Mouse (Mus musculus): ENCODE measurements at regions not wholly inside any gene's neighbourhood (a gene's known extent, or its start where the extent isn't known, plus 50 kb on each side); places are given as distances from the start of the nearest gene placed in this dataset.
A peak's percentile ranks its signal among the peaks of the same experiment; 100 is the strongest.

DNA sequence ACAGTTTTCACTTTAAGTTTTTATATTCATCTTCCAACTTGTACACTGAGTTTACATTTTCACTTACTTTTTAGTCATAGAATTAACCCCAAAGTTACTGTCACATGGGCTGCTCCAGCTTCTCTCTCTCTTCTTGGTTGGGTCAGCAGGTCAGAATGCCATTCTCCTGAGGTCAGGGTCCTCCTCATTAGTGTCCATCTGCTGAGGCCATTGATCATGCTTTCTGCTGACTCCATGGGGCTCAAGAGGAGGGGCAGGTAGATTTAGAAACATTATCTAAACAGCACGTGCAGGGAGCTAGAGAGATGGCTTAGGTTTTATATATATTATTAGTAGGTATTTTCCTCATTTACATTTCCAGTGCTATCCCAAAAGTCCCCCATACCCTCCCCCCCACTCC is 503.7 kb upstream of the Tbc1d2b start:
- H3K4me1 ChIP-seq (ENCODE audit: control insufficient read depth, insufficient read depth, low read length): no peaks in the 10 kb centered on the region
- whole genome bisulfite sequencing: 47% methylated on average over 1 of the region's 1 CpGs
- H3K27me3 ChIP-seq (ENCODE audit: control insufficient read depth, insufficient read depth, low read length): no peaks in the 10 kb centered on the region
- TF ChIP-seq CTCF (IDR thresholded peaks at IDR 0.05; ENCODE audit: low read depth, low read length) (no peak), POLR2A (IDR thresholded peaks at IDR 0.05; ENCODE audit: extremely low read depth, insufficient read depth, low read length) (no peak)
- DNase-seq (ENCODE audit: extremely low read depth, low read depth, low spot score): no peak
- no peaks in the 10 kb centered on the region for H3K79me2 ChIP-seq (ENCODE audit: control insufficient read depth, insufficient read depth, low read length)
- H3K4me3 ChIP-seq (ENCODE audit: insufficient read depth, low read depth, low read length): no peak overlapping the region
- H3K36me3 ChIP-seq (ENCODE audit: control insufficient read depth, insufficient read depth, low read length): no peaks in the 10 kb centered on the region
- H3K9ac ChIP-seq (ENCODE audit: low read depth, low read length): no peak overlapping the region
- H3K27ac ChIP-seq (replicated peaks; ENCODE audit: insufficient read depth, low read depth, low read length): no peak overlapping the region

DNA sequence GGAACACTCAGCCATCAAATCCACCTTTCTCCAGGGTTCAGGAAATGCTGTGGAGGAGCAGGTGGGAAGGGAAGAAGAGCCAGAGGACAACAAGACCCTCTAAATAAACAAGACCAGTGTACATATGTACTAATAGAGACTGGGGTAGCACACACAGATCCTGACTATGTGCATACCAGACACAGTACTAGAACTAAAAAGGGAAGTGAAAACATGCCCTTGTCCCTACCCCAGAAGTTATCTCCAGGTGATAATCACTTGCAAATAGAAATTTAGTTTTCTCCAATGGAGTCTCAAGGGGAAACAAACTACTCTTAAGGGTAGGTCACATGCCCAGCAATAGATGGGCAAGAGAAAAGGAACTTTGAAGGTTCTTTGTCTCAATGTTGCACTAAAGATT is 518.9 kb upstream of the Tbc1d2b start:
- no peak overlapping the region for H3K9ac ChIP-seq (ENCODE audit: low read depth, low read length)
- H3K4me1 ChIP-seq (ENCODE audit: control insufficient read depth, insufficient read depth, low read length): no peaks in the 10 kb centered on the region
- TF ChIP-seq CTCF (IDR thresholded peaks at IDR 0.05; ENCODE audit: low read depth, low read length) (no peak), POLR2A (IDR thresholded peaks at IDR 0.05; ENCODE audit: extremely low read depth, insufficient read depth, low read length) (no peak)
- no peak for DNase-seq (ENCODE audit: extremely low read depth, low read depth, low spot score)
- H3K27ac ChIP-seq (replicated peaks; ENCODE audit: insufficient read depth, low read depth, low read length): no peak overlapping the region
- H3K79me2 ChIP-seq (ENCODE audit: control insufficient read depth, insufficient read depth, low read length): no peaks in the 10 kb centered on the region
- no peak overlapping the region for H3K4me3 ChIP-seq (ENCODE audit: insufficient read depth, low read depth, low read length)
- no peaks in the 10 kb centered on the region for H3K27me3 ChIP-seq (ENCODE audit: control insufficient read depth, insufficient read depth, low read length)
- H3K36me3 ChIP-seq (ENCODE audit: control insufficient read depth, insufficient read depth, low read length): no peaks in the 10 kb centered on the region

- 64% methylated on average over 2 of the region's 2 CpGs for WGBS
Observed at GRCm38 (mm10) chr9:90791871-90792270, 521.3 kb upstream of the Tbc1d2b start.

DNA sequence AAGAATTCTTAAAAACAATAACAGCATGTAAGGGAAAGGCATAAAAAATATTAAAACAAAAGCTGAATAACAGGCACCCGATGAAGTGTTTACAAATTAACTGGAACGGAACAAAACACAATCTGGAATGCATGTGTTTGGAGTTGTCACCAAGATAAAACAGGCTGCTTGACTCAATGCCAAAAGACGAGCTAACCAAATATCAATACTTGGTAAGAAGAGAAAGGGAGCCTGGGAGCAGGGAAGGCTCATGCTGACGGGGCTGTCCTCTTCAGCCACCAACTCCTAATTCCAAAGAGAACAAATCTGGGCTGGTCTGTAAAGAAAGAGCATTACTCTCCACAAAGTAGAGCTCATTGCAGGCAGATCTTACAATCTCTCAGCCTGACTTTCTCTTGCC is 545.4 kb upstream of the Zic4 start:
- no peak for TF ChIP-seq POLR2A (IDR thresholded peaks at IDR 0.05; ENCODE audit: extremely low read depth, insufficient read depth, low read length)
- TF ChIP-seq CTCF (IDR thresholded peaks at IDR 0.05; ENCODE audit: low read depth, low read length): no peak

More at GRCm38 (mm10) chr9:90791871-90792270, 521.3 kb upstream of the Tbc1d2b start:
- no peaks in the 10 kb centered on the region for H3K79me2 ChIP-seq (ENCODE audit: control insufficient read depth, insufficient read depth, low read length)
- no peaks in the 10 kb centered on the region for H3K27me3 ChIP-seq (ENCODE audit: control insufficient read depth, insufficient read depth, low read length)
- TF ChIP-seq CTCF (IDR thresholded peaks at IDR 0.05; ENCODE audit: low read depth, low read length) (no peak), POLR2A (IDR thresholded peaks at IDR 0.05; ENCODE audit: extremely low read depth, insufficient read depth, low read length) (no peak)
- H3K4me3 ChIP-seq (ENCODE audit: insufficient read depth, low read depth, low read length): no peak overlapping the region
- no peak overlapping the region for H3K27ac ChIP-seq (replicated peaks; ENCODE audit: insufficient read depth, low read depth, low read length)
- DNase-seq (ENCODE audit: extremely low read depth, low read depth, low spot score): no peak
- H3K4me1 ChIP-seq (ENCODE audit: control insufficient read depth, insufficient read depth, low read length): no peaks in the 10 kb centered on the region
- H3K9ac ChIP-seq (ENCODE audit: low read depth, low read length): no peak overlapping the region
- no peaks in the 10 kb centered on the region for H3K36me3 ChIP-seq (ENCODE audit: control insufficient read depth, insufficient read depth, low read length)

GRCm38 (mm10) chr9:90823574-90824280 is 538.5 kb upstream of the Zic4 start:
- no peak overlapping the region for H3K9ac ChIP-seq (ENCODE audit: low read depth, low read length)
- no peaks in the 10 kb centered on the region for H3K4me1 ChIP-seq (ENCODE audit: control insufficient read depth, insufficient read depth, low read length)
- no peak; the same call in 1 of the 2 replicates for TF ChIP-seq CTCF (IDR thresholded peaks at IDR 0.05; ENCODE audit: low read depth, low read length)
- TF ChIP-seq POLR2A (IDR thresholded peaks at IDR 0.05; ENCODE audit: extremely low read depth, insufficient read depth, low read length): no peak
- H3K27me3 ChIP-seq (ENCODE audit: control insufficient read depth, insufficient read depth, low read length): no peaks in the 10 kb centered on the region
- H3K27ac ChIP-seq (replicated peaks; ENCODE audit: insufficient read depth, low read depth, low read length): no peak overlapping the region
- H3K79me2 ChIP-seq (ENCODE audit: control insufficient read depth, insufficient read depth, low read length): no peaks in the 10 kb centered on the region
- H3K36me3 ChIP-seq (ENCODE audit: control insufficient read depth, insufficient read depth, low read length): no peaks in the 10 kb centered on the region
- no peak overlapping the region for H3K4me3 ChIP-seq (ENCODE audit: insufficient read depth, low read depth, low read length)
- DNase-seq (ENCODE audit: extremely low read depth, low read depth, low spot score): peak; percentile 17
- WGBS: 85% methylated on average over 4 of the region's 4 CpGs

More for the DNA sequence above, 545.4 kb upstream of the Zic4 start:
- 55% methylated on average over 4 of the region's 4 CpGs for WGBS
- Histone ChIP-seq H3K4me3 (ENCODE audit: insufficient read depth, low read depth, low read length) (no peak overlapping the region), H3K79me2 (ENCODE audit: control insufficient read depth, insufficient read depth, low read length) (no peaks in the 10 kb centered on the region), H3K36me3 (ENCODE audit: control insufficient read depth, insufficient read depth, low read length) (no peaks in the 10 kb centered on the region), H3K27ac (replicated peaks; ENCODE audit: insufficient read depth, low read depth, low read length) (no peak overlapping the region), H3K27me3 (ENCODE audit: control insufficient read depth, insufficient read depth, low read length) (no peaks in the 10 kb centered on the region), H3K9ac (ENCODE audit: low read depth, low read length) (no peak overlapping the region), H3K4me1 (ENCODE audit: control insufficient read depth, insufficient read depth, low read length) (no peaks in the 10 kb centered on the region)
- DNase-seq (ENCODE audit: extremely low read depth, low read depth, low spot score): peak; percentile 61

- H3K4me1 ChIP-seq (ENCODE audit: control insufficient read depth, insufficient read depth, low read length): no peaks in the 10 kb centered on the region
- WGBS: 85% methylated on average over 3 of the region's 3 CpGs
- H3K27me3 ChIP-seq (ENCODE audit: control insufficient read depth, insufficient read depth, low read length): no peaks in the 10 kb centered on the region
- TF ChIP-seq CTCF (IDR thresholded peaks at IDR 0.05; ENCODE audit: low read depth, low read length) (no peak), POLR2A (IDR thresholded peaks at IDR 0.05; ENCODE audit: extremely low read depth, insufficient read depth, low read length) (no peak)
- DNase-seq (ENCODE audit: extremely low read depth, low read depth, low spot score): no peak
- H3K36me3 ChIP-seq (ENCODE audit: control insufficient read depth, insufficient read depth, low read length): no peaks in the 10 kb centered on the region
- no peak overlapping the region for H3K4me3 ChIP-seq (ENCODE audit: insufficient read depth, low read depth, low read length)
- H3K9ac ChIP-seq (ENCODE audit: low read depth, low read length): no peak overlapping the region
- H3K27ac ChIP-seq (replicated peaks; ENCODE audit: insufficient read depth, low read depth, low read length): no peak overlapping the region
- H3K79me2 ChIP-seq (ENCODE audit: control insufficient read depth, insufficient read depth, low read length): no peaks in the 10 kb centered on the region
Observed at GRCm38 (mm10) chr9:90827474-90827873, 534.7 kb upstream of the Zic4 start.
